Comparison of ENCODE assay signal across 8 mouse cellular contexts in the genomic region with DNA sequence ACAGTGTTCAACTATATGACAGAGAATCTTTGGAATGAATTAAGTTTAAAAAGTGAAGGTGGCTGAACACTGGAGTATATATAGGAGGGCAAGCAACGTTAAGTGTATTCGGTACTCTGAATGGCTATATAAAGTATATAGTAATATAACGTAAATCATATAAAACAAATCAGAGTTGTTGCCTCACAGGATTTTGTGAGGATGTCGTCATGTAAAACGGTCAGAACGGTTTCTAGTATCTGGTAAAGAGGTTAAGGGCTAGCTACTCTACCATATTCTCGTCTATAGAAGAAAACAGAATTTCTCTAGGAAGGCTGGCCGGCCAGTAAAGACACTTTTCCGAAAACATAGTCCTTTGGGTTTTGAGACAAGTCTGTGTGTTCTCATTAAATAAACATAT. TPM values are rescaled to one million over a fixed set of nuclear protein-coding genes. Genes with fewer than 3 reads are reported as not detected.
A peak's percentile ranks its signal among the peaks of the same experiment; 100 is the strongest.
DNase-seq lines count a peak whose midpoint lies in the region; ATAC-seq and TF ChIP-seq lines count a peak whose summit lies in the region.

No protein-coding gene starts in this region.

- peaks cover 23% of the 10 kb centered on the region for H3K4me1 ChIP-seq in kidney, embryonic 16.5 days (ENCODE audit: insufficient read depth, low read length)
- H3K4me1 ChIP-seq in bone marrow macrophage, adult 2 months (ENCODE audit: control insufficient read depth, insufficient read depth, low read length): peaks cover 25% of the 10 kb centered on the region
- H3K4me1 ChIP-seq in hindbrain, embryonic 16.5 days (ENCODE audit: control insufficient read depth, insufficient read depth, low read depth, low read length): peaks cover 25% of the 10 kb centered on the region
- peaks cover 15% of the 10 kb centered on the region; the same call in 1 of the 2 replicates for H3K4me1 ChIP-seq in midbrain, postnatal 0 days (ENCODE audit: insufficient read depth, low read length)

- TF ChIP-seq CTCF in bone marrow macrophage, adult 2 months (IDR thresholded peaks at IDR 0.05; ENCODE audit: low read depth, low read length): no peak
- no peak for TF ChIP-seq CTCF in midbrain, postnatal 0 days (IDR thresholded peaks at IDR 0.05)

- TF ChIP-seq POLR2A in bone marrow macrophage, adult 2 months (IDR thresholded peaks at IDR 0.05; ENCODE audit: borderline replicate concordance, low read depth, low read length): no peak

- 3% methylated on average over 9 of the region's 9 CpGs for WGBS in kidney, embryonic 16.5 days
- WGBS in hindbrain, embryonic 16.5 days: 9% methylated on average over 9 of the region's 9 CpGs
- 6% methylated on average over 9 of the region's 9 CpGs for WGBS in midbrain, postnatal 0 days

- ATAC-seq in kidney, embryonic 16.5 days (ENCODE audit: low FRiP score, low TSS enrichment): no peak
- no peak for ATAC-seq in hindbrain, embryonic 16.5 days
- no peak for ATAC-seq in midbrain, postnatal 0 days (ENCODE audit: low FRiP score)

- H3K27me3 ChIP-seq in kidney, embryonic 16.5 days (ENCODE audit: insufficient read depth, low read length): no peaks in the 10 kb centered on the region
- H3K27me3 ChIP-seq in hindbrain, embryonic 16.5 days (replicated peaks; ENCODE audit: control insufficient read depth, insufficient read depth, low read length): no peaks in the 10 kb centered on the region
- H3K27me3 ChIP-seq in midbrain, postnatal 0 days (ENCODE audit: insufficient read depth, low read length): no peaks in the 10 kb centered on the region

- peak overlapping the region; percentile 83 for H3K4me3 ChIP-seq in kidney, embryonic 16.5 days (ENCODE audit: low read length)
- peak overlapping the region; percentile 97 for H3K4me3 ChIP-seq in bone marrow macrophage, adult 2 months (ENCODE audit: insufficient read depth, low read length)
- H3K4me3 ChIP-seq in hindbrain, embryonic 16.5 days (ENCODE audit: low read length): peak overlapping the region; percentile 79
- H3K4me3 ChIP-seq in midbrain, postnatal 0 days (ENCODE audit: low read depth, low read length): peak overlapping the region; percentile 70

- H3K27ac ChIP-seq in kidney, embryonic 16.5 days (ENCODE audit: low read length): peak overlapping the region; percentile 97
- peak overlapping the region; percentile 51 for H3K27ac ChIP-seq in bone marrow macrophage, adult 2 months (ENCODE audit: insufficient read depth, low read depth, low read length)
- H3K27ac ChIP-seq in hindbrain, embryonic 16.5 days (ENCODE audit: low read depth, low read length): peak overlapping the region; percentile 96
- H3K27ac ChIP-seq in midbrain, postnatal 0 days (ENCODE audit: low read depth, low read length): peak overlapping the region; percentile 96

- peak overlapping the region; percentile 87 for H3K4me2 ChIP-seq in kidney, embryonic 16.5 days (replicated peaks; ENCODE audit: low read depth, low read length)
- peak overlapping the region; percentile 91 for H3K4me2 ChIP-seq in hindbrain, embryonic 16.5 days (ENCODE audit: low read length)
- peak overlapping the region; percentile 67 for H3K4me2 ChIP-seq in midbrain, postnatal 0 days (ENCODE audit: low read depth, low read length, poor library complexity, severe bottlenecking)

- peaks cover 4% of the 10 kb centered on the region; the same call in 1 of the 2 replicates for H3K36me3 ChIP-seq in kidney, embryonic 16.5 days (ENCODE audit: insufficient read depth, low read length)
- no peaks in the 10 kb centered on the region for H3K36me3 ChIP-seq in hindbrain, embryonic 16.5 days (ENCODE audit: control insufficient read depth, insufficient read depth, low read length)
- no peaks in the 10 kb centered on the region for H3K36me3 ChIP-seq in midbrain, postnatal 0 days (ENCODE audit: insufficient read depth, low read length)

- DNase-seq in kidney, adult 9 months: no peak
- DNase-seq in midbrain, postnatal 0 days (ENCODE audit: low spot score): no peak
- DNase-seq in adrenal gland, adult 8-10 months: no peak
- DNase-seq in kidney, postnatal 36 days: no peak
- DNase-seq in spleen, postnatal 36 days (ENCODE audit: low spot score in 2 of 2): no peak

- no peaks in the 10 kb centered on the region for H3K9me3 ChIP-seq in kidney, embryonic 16.5 days (ENCODE audit: low read length)
- no peaks in the 10 kb centered on the region for H3K9me3 ChIP-seq in hindbrain, embryonic 16.5 days (ENCODE audit: control insufficient read depth, low read length)
- no peaks in the 10 kb centered on the region for H3K9me3 ChIP-seq in midbrain, postnatal 0 days (ENCODE audit: low read length)

- peak overlapping the region; percentile 91 for H3K9ac ChIP-seq in kidney, embryonic 16.5 days (replicated peaks; ENCODE audit: low read length)
- peak overlapping the region; percentile 80 for H3K9ac ChIP-seq in hindbrain, embryonic 16.5 days (ENCODE audit: low read depth, low read length)
- H3K9ac ChIP-seq in midbrain, postnatal 0 days (replicated peaks; ENCODE audit: low read length, poor library complexity, severe bottlenecking): peak overlapping the region; percentile 89

RNA-seq across cellular contexts. Expression of a gene that starts 0.6 kb away (rescaled TPM):
- polyA plus RNA-seq in kidney, embryonic 16.5 days (2015; fragmentation: Nextera tagmentation; extraction: Ambion mirVana): 7.1 and 7.2 TPM in 2 replicates
- 55.5 and 64.4 TPM in 2 replicates for polyA plus RNA-seq in bone marrow macrophage, adult 2 months (2012; ENCODE audit: insufficient read depth, insufficient read length, missing spikeins)
- polyA plus RNA-seq in hindbrain, embryonic 16.5 days (2015; fragmentation: Nextera tagmentation; extraction: Ambion mirVana): 6.5 and 7.1 TPM in 2 replicates
- 38.9 and 41.5 TPM in 2 replicates for total RNA-seq in midbrain, postnatal 0 days (2014; rRNA removed)
- polyA plus RNA-seq in midbrain, postnatal 0 days (2015; fragmentation: Nextera tagmentation; extraction: Ambion mirVana): 5.0 and 5.1 TPM in 2 replicates
- 10 to 100 TPM; 35.5 to 69.9 (median 49.8) TPM for total RNA-seq in adrenal gland, adult 8-10 months (2022)

RNA-seq across cellular contexts. Expression of a gene that starts 8.1 kb away (rescaled TPM):
- 4.4 and 4.8 TPM in 2 replicates for polyA plus RNA-seq in kidney, embryonic 16.5 days (2015; fragmentation: Nextera tagmentation; extraction: Ambion mirVana)
- 1.0 and 1.1 TPM in 2 replicates for polyA plus RNA-seq in bone marrow macrophage, adult 2 months (2012; ENCODE audit: insufficient read depth, insufficient read length, missing spikeins)
- 1.7 and 2.7 TPM in 2 replicates for polyA plus RNA-seq in hindbrain, embryonic 16.5 days (2015; fragmentation: Nextera tagmentation; extraction: Ambion mirVana)
- total RNA-seq in midbrain, postnatal 0 days (2014; rRNA removed): 7.7 and 8.6 TPM in 2 replicates
- 3.4 and 3.7 TPM in 2 replicates for polyA plus RNA-seq in midbrain, postnatal 0 days (2015; fragmentation: Nextera tagmentation; extraction: Ambion mirVana)
- total RNA-seq in adrenal gland, adult 8-10 months (2022): 10 to 100 TPM; 10.1 to 14.9 (median 10.9) TPM

RNA-seq across cellular contexts. Expression of a gene that starts 8.7 kb away (rescaled TPM):
- polyA plus RNA-seq in kidney, embryonic 16.5 days (2015; fragmentation: Nextera tagmentation; extraction: Ambion mirVana): 0.86 and 1.2 TPM in 2 replicates
- 4.8 and 11.3 TPM in 2 replicates for polyA plus RNA-seq in bone marrow macrophage, adult 2 months (2012; ENCODE audit: insufficient read depth, insufficient read length, missing spikeins)
- polyA plus RNA-seq in hindbrain, embryonic 16.5 days (2015; fragmentation: Nextera tagmentation; extraction: Ambion mirVana): 1.1 and 2.3 TPM in 2 replicates
- 4.3 and 8.2 TPM in 2 replicates for total RNA-seq in midbrain, postnatal 0 days (2014; rRNA removed)
- 2.4 and 3.0 TPM in 2 replicates for polyA plus RNA-seq in midbrain, postnatal 0 days (2015; fragmentation: Nextera tagmentation; extraction: Ambion mirVana)
- 1 to 10 TPM; 2.9 to 3.5 (median 3.3) TPM for total RNA-seq in adrenal gland, adult 8-10 months (2022)

RNA-seq across cellular contexts. Expression of a gene that starts 17.7 kb away (rescaled TPM):
- polyA plus RNA-seq in kidney, embryonic 16.5 days (2015; fragmentation: Nextera tagmentation; extraction: Ambion mirVana): 712 and 779 TPM in 2 replicates
- polyA plus RNA-seq in bone marrow macrophage, adult 2 months (2012; ENCODE audit: insufficient read depth, insufficient read length, missing spikeins): 1,563 and 1,726 TPM in 2 replicates
- 343 and 349 TPM in 2 replicates for polyA plus RNA-seq in hindbrain, embryonic 16.5 days (2015; fragmentation: Nextera tagmentation; extraction: Ambion mirVana)
- 932 and 1,043 TPM in 2 replicates for total RNA-seq in midbrain, postnatal 0 days (2014; rRNA removed)
- 317 and 331 TPM in 2 replicates for polyA plus RNA-seq in midbrain, postnatal 0 days (2015; fragmentation: Nextera tagmentation; extraction: Ambion mirVana)
- total RNA-seq in adrenal gland, adult 8-10 months (2022): 100 to 1,000 TPM; 568 to 660 (median 629) TPM

RNA-seq across cellular contexts. Expression of a gene that starts 53.7 kb away (rescaled TPM):
- 17.0 and 18.3 TPM in 2 replicates for polyA plus RNA-seq in kidney, embryonic 16.5 days (2015; fragmentation: Nextera tagmentation; extraction: Ambion mirVana)
- polyA plus RNA-seq in bone marrow macrophage, adult 2 months (2012; ENCODE audit: insufficient read depth, insufficient read length, missing spikeins): 79.4 and 80.7 TPM in 2 replicates
- 3.6 and 5.4 TPM in 2 replicates for polyA plus RNA-seq in hindbrain, embryonic 16.5 days (2015; fragmentation: Nextera tagmentation; extraction: Ambion mirVana)
- total RNA-seq in midbrain, postnatal 0 days (2014; rRNA removed): 6.2 and 7.6 TPM in 2 replicates
- 4.9 and 5.8 TPM in 2 replicates for polyA plus RNA-seq in midbrain, postnatal 0 days (2015; fragmentation: Nextera tagmentation; extraction: Ambion mirVana)
- total RNA-seq in adrenal gland, adult 8-10 months (2022): 10 to 100 TPM; 21.0 to 26.7 (median 25.2) TPM
